Mouse (Mus musculus) midbrain, embryonic 13.5 days (tissue): Measurements from ENCODE around the gene Fgf23. TPM values are rescaled to one million over a fixed set of nuclear protein-coding genes. Genes with fewer than 3 reads are reported as not detected.
A peak's percentile ranks its signal among the peaks of the same experiment; 100 is the strongest.

Experiments
- ATAC-seq: fragments of 200-750 bp; cut with Nextera tagmentation; 2 replicates; pipeline ENCODE4 v1.8.0; 2017; ENCODE audit warnings: mild to moderate bottlenecking, moderate TSS enrichment, moderate library complexity
- H3K27ac ChIP-seq: fragments of 300-500 bp; sonication (generic); 2 replicates; pipeline ENCODE4 v1.5.1; 2015; ENCODE audit warnings: inconsistent platforms, mild to moderate bottlenecking, moderate library complexity
- H3K27me3 ChIP-seq: fragments of 300-500 bp; sonication (generic); 2 replicates; pipeline ENCODE4 v1.6.1; 2015; ENCODE audit warnings: mild to moderate bottlenecking, inconsistent platforms
- H3K36me3 ChIP-seq: fragments of 300-500 bp; sonication (generic); 2 replicates; pipeline ENCODE4 v1.6.1; 2015; ENCODE audit warnings: mild to moderate bottlenecking, inconsistent platforms
- H3K4me1 ChIP-seq: fragments of 300-500 bp; sonication (generic); replicated peaks from 2 replicates; pipeline ENCODE4 v1.6.1; 2015; ENCODE audit warnings: inconsistent platforms
- H3K4me2 ChIP-seq: fragments of 300-500 bp; sonication (generic); replicated peaks from 2 replicates; pipeline ENCODE4 v1.6.1; 2015; ENCODE audit warnings: moderate library complexity, mild to moderate bottlenecking, inconsistent platforms
- H3K4me3 ChIP-seq: fragments of 300-500 bp; sonication (generic); replicated peaks from 2 replicates; pipeline ENCODE4 v1.5.1; 2015; ENCODE audit warnings: mild to moderate bottlenecking, inconsistent platforms
- H3K9ac ChIP-seq: fragments of 300-500 bp; sonication (generic); replicated peaks from 2 replicates; pipeline ENCODE4 v1.6.1; 2015; ENCODE audit warnings: mild to moderate bottlenecking, inconsistent platforms
- H3K9me3 ChIP-seq: fragments of 300-500 bp; sonication (generic); 2 replicates; pipeline ENCODE4 v1.6.1; 2016; ENCODE audit warnings: mild to moderate bottlenecking, inconsistent platforms
- WGBS: fragments of 180-500 bp; shearing (Covaris S2); methylation state at CpG from one replicate; pipeline ENCODE4 v1.1.7; 2015; 5-methylcytosine and 5-hydroxymethylcytosine counted together
- polyA plus RNA-seq: library from polyadenylated mRNA; unstranded; fragments of >200 nt; fragmentation: Nextera tagmentation; extraction: Ambion mirVana; gene quantifications from 2 replicates; pipeline ENCODE4 v1.2.1, GENCODE M21; 2015

Fgf23 gene
- polyA plus RNA-seq, 1 experiment from 2014 or later: 0.08 TPM

- no peaks in the 10 kb centered on the region for H3K27me3 ChIP-seq
- H3K9ac ChIP-seq: no peak overlapping the region
- no peaks in the 10 kb centered on the region for H3K4me1 ChIP-seq
- no peak overlapping the region for H3K4me3 ChIP-seq
- no peak overlapping the region for H3K27ac ChIP-seq
- 59% methylated on average over 7 of the region's 7 CpGs for WGBS
- H3K4me2 ChIP-seq: no peak overlapping the region
- H3K36me3 ChIP-seq: peaks cover 30% of the 10 kb centered on the region
- H3K9me3 ChIP-seq: no peaks in the 10 kb centered on the region
- ATAC-seq: no peak
Measured at GRCm38 (mm10) chr6:127094565-127094964, 21.9 kb downstream of the Fgf23 start.

- 98% methylated on average over 6 of the region's 6 CpGs for WGBS
- Histone ChIP-seq H3K36me3 (peaks cover 27% of the 10 kb centered on the region), H3K4me2 (no peak overlapping the region), H3K9ac (no peak overlapping the region), H3K4me1 (peaks cover 17% of the 10 kb centered on the region), H3K27me3 (no peaks in the 10 kb centered on the region), H3K27ac (no peak overlapping the region), H3K9me3 (no peaks in the 10 kb centered on the region), H3K4me3 (no peak overlapping the region)
- ATAC-seq: no peak
Measured at GRCm38 (mm10) chr6:127103506-127104275, 31.0 kb downstream of the Fgf23 start.

- Histone ChIP-seq H3K4me1 (peaks cover 21% of the 10 kb centered on the region), H3K9me3 (no peaks in the 10 kb centered on the region), H3K4me3 (no peak overlapping the region), H3K27ac (no peak overlapping the region), H3K27me3 (no peaks in the 10 kb centered on the region), H3K36me3 (peaks cover 27% of the 10 kb centered on the region), H3K4me2 (no peak overlapping the region), H3K9ac (no peak overlapping the region)
- ATAC-seq: no peak
- 91% methylated on average over 7 of the region's 7 CpGs for WGBS
Measured at GRCm38 (mm10) chr6:127104396-127105029, 31.8 kb downstream of the Fgf23 start.

- Histone ChIP-seq H3K9ac (no peak overlapping the region), H3K9me3 (no peaks in the 10 kb centered on the region), H3K27me3 (no peaks in the 10 kb centered on the region), H3K4me3 (no peak overlapping the region), H3K4me1 (peaks cover 24% of the 10 kb centered on the region), H3K36me3 (peaks cover 27% of the 10 kb centered on the region), H3K4me2 (no peak overlapping the region), H3K27ac (no peak overlapping the region)
- WGBS: 63% methylated on average over 6 of the region's 6 CpGs
- no peak for ATAC-seq
Measured at GRCm38 (mm10) chr6:127105107-127105506, 32.4 kb downstream of the Fgf23 start.

GRCm38 (mm10) chr6:127106189-127106588 lies 33.5 kb downstream of the Fgf23 start:
- Histone ChIP-seq H3K9me3 (no peaks in the 10 kb centered on the region), H3K27me3 (peaks cover 6% of the 10 kb centered on the region; the same call in 1 of the 2 replicates), H3K4me2 (no peak overlapping the region), H3K9ac (no peak overlapping the region), H3K4me1 (peaks cover 24% of the 10 kb centered on the region), H3K36me3 (peaks cover 17% of the 10 kb centered on the region), H3K4me3 (no peak overlapping the region), H3K27ac (no peak overlapping the region)
- no peak for ATAC-seq
- WGBS: 82% methylated on average over 5 of the region's 5 CpGs

- 50% methylated on average over 5 of the region's 5 CpGs for WGBS
- Histone ChIP-seq H3K27ac (no peak overlapping the region), H3K9ac (no peak overlapping the region), H3K9me3 (no peaks in the 10 kb centered on the region), H3K36me3 (peaks cover 14% of the 10 kb centered on the region; the same call in 1 of the 2 replicates), H3K4me1 (peaks cover 24% of the 10 kb centered on the region), H3K27me3 (peaks cover 6% of the 10 kb centered on the region; the same call in 1 of the 2 replicates), H3K4me3 (no peak overlapping the region), H3K4me2 (no peak overlapping the region)
- no peak for ATAC-seq
Measured at GRCm38 (mm10) chr6:127106726-127107125, 34.0 kb downstream of the Fgf23 start.

GRCm38 (mm10) chr6:127107413-127107812 lies 34.7 kb downstream of the Fgf23 start:
- no peak overlapping the region for H3K9ac ChIP-seq
- H3K4me1 ChIP-seq: peaks cover 24% of the 10 kb centered on the region
- H3K27ac ChIP-seq: no peak overlapping the region
- H3K27me3 ChIP-seq: peaks cover 6% of the 10 kb centered on the region; the same call in 1 of the 2 replicates
- peaks cover 10% of the 10 kb centered on the region; the same call in 1 of the 2 replicates for H3K36me3 ChIP-seq
- H3K9me3 ChIP-seq: no peaks in the 10 kb centered on the region
- H3K4me2 ChIP-seq: no peak overlapping the region
- ATAC-seq: no peak
- H3K4me3 ChIP-seq: no peak overlapping the region

GRCm38 (mm10) chr6:127108368-127109060 lies 35.8 kb downstream of the Fgf23 start:
- Histone ChIP-seq H3K4me1 (peaks cover 24% of the 10 kb centered on the region), H3K9ac (peak overlapping the region; percentile 72), H3K4me3 (peak overlapping the region; percentile 67), H3K27me3 (peaks cover 6% of the 10 kb centered on the region; the same call in 1 of the 2 replicates), H3K27ac (no peak overlapping the region), H3K9me3 (no peaks in the 10 kb centered on the region), H3K4me2 (peak overlapping the region; percentile 71), H3K36me3 (peaks cover 2% of the 10 kb centered on the region; the same call in 1 of the 2 replicates)
- 47% methylated on average over 20 of the region's 20 CpGs for WGBS
- no peak for ATAC-seq

- peak within 1 kb of the TSS; percentile 72 for H3K9ac ChIP-seq
- H3K27ac ChIP-seq: peak within 1 kb of the TSS; percentile 47; the same call in 1 of the 2 replicates
- peak within 1 kb of the TSS; percentile 71 for H3K4me2 ChIP-seq
- H3K4me3 ChIP-seq: peak within 1 kb of the TSS; percentile 67
- no peaks in the 10 kb centered on the region; the same call in 1 of the 2 replicates for H3K36me3 ChIP-seq
- ATAC-seq: peak; percentile 100
- no peaks in the 10 kb centered on the region for H3K9me3 ChIP-seq
- 0% methylated on average over 37 of the region's 37 CpGs for WGBS
- peaks cover 6% of the 10 kb centered on the region; the same call in 1 of the 2 replicates for H3K27me3 ChIP-seq
- peaks cover 25% of the 10 kb centered on the region for H3K4me1 ChIP-seq
Measured at GRCm38 (mm10) chr6:127109402-127109930, 36.8 kb downstream of the Fgf23 start, which contains the start of gene Tigar. TSS of gene Tigar (minus strand) at chr6:127109557.

- Histone ChIP-seq H3K9ac (0 out of 2 replicates have a peak overlapping the region, but pooled peaks have one; percentile 12), H3K27me3 (peaks cover 6% of the 10 kb centered on the region; the same call in 1 of the 2 replicates), H3K9me3 (no peaks in the 10 kb centered on the region), H3K36me3 (no peaks in the 10 kb centered on the region), H3K4me3 (no peak overlapping the region), H3K27ac (peak overlapping the region; percentile 54), H3K4me1 (peaks cover 10% of the 10 kb centered on the region; the same call in 1 of the 2 replicates), H3K4me2 (peak overlapping the region; percentile 10)
- 38% methylated on average over 23 of the region's 23 CpGs for WGBS
- ATAC-seq: peak; percentile 49
Measured at GRCm38 (mm10) chr6:127114753-127115456, 42.2 kb downstream of the Fgf23 start.

- Histone ChIP-seq H3K27me3 (no peaks in the 10 kb centered on the region), H3K9me3 (no peaks in the 10 kb centered on the region), H3K36me3 (peaks cover 7% of the 10 kb centered on the region), H3K27ac (no peak overlapping the region), H3K9ac (no peak overlapping the region), H3K4me2 (no peak overlapping the region), H3K4me3 (no peak overlapping the region), H3K4me1 (no peaks in the 10 kb centered on the region)
- 84% methylated on average over 4 of the region's 4 CpGs for WGBS
- peak; percentile 40; the same call in 1 of the 2 replicates for ATAC-seq
Measured at GRCm38 (mm10) chr6:127122221-127122806, 49.6 kb downstream of the Fgf23 start.
